Mouse (Mus musculus): ENCODE results near the gene 4932414N04Rik. TPM values are rescaled to one million over a fixed set of nuclear protein-coding genes. Genes with fewer than 3 reads are reported as not detected.

The 4932414N04Rik gene
- not detected in 2 replicates for total RNA-seq (2023)

GRCm38 (mm10) chr2:68656186-68656585 lies at the start of gene 4932414N04Rik:
4932414N04Rik (plus strand) TSS chr2:68656486.

Other genes with a start within 250 kb of the 4932414N04Rik start
- gene Stk39, start 184.2 kb upstream of the 4932414N04Rik start, total RNA-seq (2023), result 42.1 and 48.7 TPM in 2 replicates
- gene 4933409G03Rik, start 74.1 kb upstream of the 4932414N04Rik start, total RNA-seq (2023), result not detected in 2 replicates
- gene Cers6, start 205.0 kb downstream of the 4932414N04Rik start, total RNA-seq (2023), result 228 and 358 TPM in 2 replicates